Mouse (Mus musculus): ENCODE data around the gene Arid1b.
A peak's percentile ranks its signal among the peaks of the same experiment; 100 is the strongest.

The Arid1b gene

DNA sequence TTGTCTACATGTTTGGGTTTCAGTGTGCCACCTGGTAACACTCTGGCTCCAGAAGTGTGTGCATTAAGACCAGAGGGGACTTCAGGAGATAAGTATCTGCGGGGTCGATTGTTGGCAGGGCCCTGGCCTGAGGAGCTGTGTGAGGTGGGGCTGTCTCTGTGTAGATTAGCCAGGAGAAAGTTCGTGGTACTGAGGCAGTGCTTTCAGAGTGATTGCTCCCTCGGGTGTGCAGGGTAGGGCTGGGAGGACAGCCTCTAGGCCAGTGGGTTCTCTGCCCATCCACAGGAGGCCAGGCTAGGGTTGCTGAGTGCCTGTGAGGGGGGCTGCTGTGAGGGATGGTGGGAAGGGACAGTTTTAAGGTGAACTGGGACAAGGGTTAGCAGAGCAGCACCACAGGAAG, 63.2 kb downstream of the Arid1b start:
- no peak for DNase-seq (ENCODE audit: low spot score in 2 of 2)

DNA sequence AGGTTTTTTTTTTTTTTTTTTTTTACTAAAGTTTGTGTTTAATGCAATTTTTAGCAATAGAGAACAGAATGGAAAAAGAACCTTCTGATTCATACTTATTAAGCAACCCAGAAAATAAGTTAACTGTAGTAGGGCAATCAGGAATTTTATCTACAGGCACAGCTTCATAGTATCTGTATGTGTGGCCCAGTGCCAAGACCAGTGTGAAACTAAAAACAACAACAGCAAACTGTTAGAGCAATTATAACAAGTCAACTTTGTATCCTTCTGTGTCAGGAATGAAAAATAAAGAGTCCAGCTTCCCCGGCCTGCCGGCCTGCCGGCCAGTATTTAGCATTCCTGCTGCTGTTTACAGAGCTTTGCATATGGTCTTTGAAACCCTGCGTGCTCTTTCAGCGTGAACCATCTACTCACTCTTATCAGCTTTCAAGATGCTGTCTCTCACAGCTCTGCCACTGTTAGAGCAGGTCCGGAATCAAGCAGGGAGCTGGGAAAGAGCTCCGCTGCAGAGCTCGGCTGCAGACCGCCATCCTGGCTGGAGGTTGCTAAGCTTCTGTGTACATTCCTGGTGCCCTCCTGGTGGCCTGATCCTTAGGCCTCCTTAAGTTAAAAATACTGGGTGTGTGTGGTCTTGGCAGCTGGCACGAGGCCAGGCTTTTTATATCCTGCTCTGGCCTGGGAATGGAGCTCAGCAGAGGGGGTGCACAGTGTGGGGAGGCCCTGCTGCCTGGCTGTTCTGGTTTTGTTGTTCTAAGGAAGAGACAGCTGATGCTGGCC, 64.0 kb downstream of the Arid1b start:
- DNase-seq (ENCODE audit: low spot score in 2 of 2): peak in 1 of 2 experiments; percentile 35

GRCm38 (mm10) chr17:5059092-5059601, 65.0 kb downstream of the Arid1b start:
- DNase-seq (ENCODE audit: low spot score in 2 of 2): no peak

GRCm38 (mm10) chr17:5060515-5061084, 66.5 kb downstream of the Arid1b start:
- no peak for DNase-seq (ENCODE audit: low spot score in 2 of 2)

- DNase-seq (ENCODE audit: low spot score in 2 of 2): no peak
These were observed 67.1 kb downstream of the Arid1b start for GRCm38 (mm10) chr17:5061183-5061582.

GRCm38 (mm10) chr17:5061593-5061992, 67.5 kb downstream of the Arid1b start:
- no peak for DNase-seq (ENCODE audit: low spot score in 2 of 2)

GRCm38 (mm10) chr17:5063471-5064176, 69.5 kb downstream of the Arid1b start:
- no peak for DNase-seq (ENCODE audit: low spot score in 2 of 2)

GRCm38 (mm10) chr17:5064777-5065176, 70.6 kb downstream of the Arid1b start:
- DNase-seq (ENCODE audit: low spot score in 2 of 2): no peak

DNA sequence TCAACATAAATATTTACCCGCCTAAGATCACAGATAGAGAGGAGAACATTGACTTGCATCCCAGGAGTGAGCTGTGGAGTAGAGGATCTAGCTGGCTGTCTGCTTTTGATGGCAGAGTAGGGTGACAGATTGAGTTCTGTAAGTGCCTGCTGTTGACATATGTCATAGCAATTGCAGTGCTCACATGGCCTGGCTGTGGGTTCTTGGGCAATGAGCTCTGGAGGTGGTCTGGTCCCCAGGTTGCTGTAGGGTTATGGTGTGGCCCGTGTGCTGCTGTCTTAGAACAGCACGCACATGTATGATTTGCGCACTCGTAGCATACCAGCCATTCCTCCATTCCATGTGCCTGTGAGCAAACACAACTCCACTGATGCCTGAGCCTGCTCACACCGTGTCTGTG, 71.1 kb downstream of the Arid1b start:
- DNase-seq (ENCODE audit: low spot score in 2 of 2): no peak

- no peak for DNase-seq (ENCODE audit: low spot score in 2 of 2)
These were observed 72.7 kb downstream of the Arid1b start for GRCm38 (mm10) chr17:5066835-5067234.

- DNase-seq (ENCODE audit: low spot score in 2 of 2): no peak
These were observed 73.1 kb downstream of the Arid1b start for GRCm38 (mm10) chr17:5067264-5067663.

- DNase-seq (ENCODE audit: low spot score in 2 of 2): no peak
These were observed 76.3 kb downstream of the Arid1b start for GRCm38 (mm10) chr17:5070399-5070798.

DNA sequence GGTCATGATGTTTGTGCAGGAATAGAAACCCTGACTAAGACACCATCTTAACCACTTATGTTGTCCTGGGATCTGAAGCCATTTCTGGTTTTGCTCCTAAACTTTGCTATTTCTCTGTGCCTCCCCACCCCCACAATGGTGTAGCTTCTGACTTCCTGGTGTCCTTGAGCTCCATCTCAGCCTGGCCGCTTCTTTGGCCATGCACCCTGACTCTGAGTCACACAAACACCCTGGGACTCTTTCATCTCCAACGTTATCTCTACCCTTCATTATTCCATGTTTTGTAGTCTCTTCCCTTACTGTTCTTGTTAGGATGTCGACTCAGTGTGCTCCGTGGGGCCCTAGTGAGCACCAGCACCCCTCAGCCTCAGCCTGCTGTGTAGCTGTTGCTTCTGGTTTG, 78.4 kb downstream of the Arid1b start:
- no peak for DNase-seq (ENCODE audit: low spot score in 2 of 2)

GRCm38 (mm10) chr17:5074752-5075506, 80.8 kb downstream of the Arid1b start:
- no peak for DNase-seq (ENCODE audit: low spot score in 2 of 2)

DNA sequence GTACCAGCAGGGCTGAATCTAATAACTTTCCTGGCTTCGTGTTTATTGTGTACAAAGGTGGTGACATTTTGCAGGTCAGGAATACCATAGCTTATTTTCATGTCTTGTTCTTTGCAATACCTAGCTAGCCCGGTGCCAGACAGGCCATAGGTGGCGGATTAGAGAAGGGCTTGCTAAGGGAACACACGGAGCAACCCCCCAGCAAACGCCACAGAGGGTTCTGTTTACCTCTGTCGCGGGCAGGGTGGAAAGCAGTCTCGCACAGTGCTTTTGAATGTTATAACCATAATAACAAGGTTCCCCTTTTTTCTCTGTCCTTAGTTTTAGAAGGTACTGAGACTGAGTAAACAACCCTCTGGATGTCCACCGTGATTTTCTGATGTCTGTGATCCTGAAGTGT, 83.9 kb downstream of the Arid1b start:
- DNase-seq (ENCODE audit: low spot score in 2 of 2): no peak

GRCm38 (mm10) chr17:5078576-5078975, 84.4 kb downstream of the Arid1b start:
- DNase-seq (ENCODE audit: low spot score in 2 of 2): no peak

DNA sequence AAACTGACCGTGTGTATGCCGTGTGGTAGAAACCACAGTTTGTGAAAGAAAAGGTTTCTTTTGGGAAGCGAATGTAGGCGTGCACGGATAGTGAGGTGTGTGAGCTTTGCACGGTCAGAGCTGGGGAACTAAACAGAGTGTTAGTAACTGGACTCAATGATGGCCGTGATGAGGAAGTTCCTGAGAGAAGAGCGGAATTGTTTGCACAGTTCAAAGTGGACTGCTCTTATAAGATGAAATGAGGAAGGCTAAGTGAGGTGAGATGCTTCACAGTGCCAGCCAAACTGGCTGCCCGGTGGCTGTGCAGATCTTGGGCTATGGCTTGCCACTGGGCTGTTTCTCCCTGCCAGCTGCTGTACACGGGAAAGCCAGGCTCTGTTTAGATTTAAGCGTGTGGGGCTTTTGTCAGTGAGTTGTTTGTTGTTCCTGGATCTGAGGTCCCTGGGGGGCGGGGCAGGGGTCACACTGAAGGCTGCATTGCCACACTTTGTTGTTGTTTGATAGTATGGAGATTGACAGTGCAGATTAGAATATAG, 86.8 kb downstream of the Arid1b start:
- no peak for DNase-seq (ENCODE audit: low spot score in 2 of 2)

- DNase-seq (ENCODE audit: low spot score in 2 of 2): no peak
These were observed 88.1 kb downstream of the Arid1b start for GRCm38 (mm10) chr17:5082274-5082673.

DNA sequence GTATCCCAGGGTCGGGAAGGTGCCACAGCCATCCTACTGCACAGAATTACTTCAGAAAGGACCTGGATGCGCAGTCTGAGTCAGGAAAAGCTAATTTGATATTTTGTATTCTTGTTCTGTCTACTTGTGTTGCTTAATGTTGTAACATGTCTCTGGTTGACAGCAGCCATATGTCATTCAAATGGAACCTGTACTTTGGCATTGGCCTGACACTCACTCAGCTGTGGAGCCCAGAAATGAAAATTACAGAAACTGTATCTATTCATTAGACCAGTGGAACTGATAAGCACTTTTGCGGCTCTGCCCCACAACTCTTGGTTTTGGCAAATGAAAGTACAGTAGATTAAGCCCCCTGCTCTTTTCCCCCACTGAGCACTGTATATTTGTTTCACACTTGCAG, 89.4 kb downstream of the Arid1b start:
- no peak for DNase-seq (ENCODE audit: low spot score in 2 of 2)

DNA sequence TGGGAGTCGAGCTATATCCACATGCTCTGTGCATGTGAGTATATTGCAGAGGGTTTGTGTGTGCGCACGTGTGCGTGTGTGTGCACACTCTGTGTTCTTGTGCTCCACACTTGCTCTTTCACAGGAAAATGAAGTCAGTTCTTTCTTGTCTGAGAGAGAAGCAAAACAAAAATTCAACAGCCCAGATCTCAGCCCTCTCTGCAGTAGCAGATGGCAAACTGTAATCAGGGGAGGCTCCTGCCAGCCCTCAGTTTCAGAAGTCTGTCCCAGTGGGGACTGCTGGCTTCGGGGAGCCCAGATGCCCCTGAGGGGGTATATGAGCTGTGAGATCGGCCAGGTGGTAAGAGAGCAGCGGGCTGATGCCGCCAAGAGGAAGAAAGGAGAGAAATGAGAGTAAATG, 90.0 kb downstream of the Arid1b start:
- DNase-seq (ENCODE audit: low spot score in 2 of 2): peak in 1 of 2 experiments; percentile 50

DNA sequence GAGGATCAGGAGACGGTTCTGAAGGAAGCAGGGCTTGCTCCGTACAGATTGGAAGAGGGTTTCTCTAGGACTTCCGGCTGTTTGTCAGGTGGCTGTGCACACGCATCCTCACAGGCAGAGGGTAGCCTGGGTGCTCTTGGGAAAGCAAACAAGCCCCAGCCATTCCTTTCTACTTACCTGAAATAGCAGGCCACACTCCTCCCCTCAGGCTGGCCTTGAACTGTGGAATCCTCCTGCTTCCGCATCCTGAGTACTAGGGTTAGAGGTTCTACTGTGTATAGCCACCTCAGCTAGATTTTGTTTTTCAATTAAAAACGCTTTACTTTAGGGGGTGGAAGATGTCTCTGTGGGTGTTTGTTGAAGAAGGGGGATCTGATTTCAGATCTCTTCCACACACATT, 90.9 kb downstream of the Arid1b start:
- DNase-seq (ENCODE audit: low spot score in 2 of 2): no peak

GRCm38 (mm10) chr17:5085942-5086341, 91.8 kb downstream of the Arid1b start:
- DNase-seq (ENCODE audit: low spot score in 2 of 2): no peak

All from spleen, postnatal 10 days (tissue).